Mouse (Mus musculus) lung, postnatal 4 days (tissue): ENCODE measurements at regions not wholly inside any gene's neighbourhood (a gene's known extent, or its start where the extent isn't known, plus 50 kb on each side); places are given as distances from the start of the nearest gene placed in this dataset.
A peak's percentile ranks its signal among the peaks of the same experiment; 100 is the strongest.

Source experiments
- DNase-seq, 2 experiments: peaks; one replicate each; pipeline ENCODE4 v3.0.0; 2021

GRCm38 (mm10) chr10:68842023-68842735 is 118.7 kb downstream of the Tmem26 start:
- DNase-seq: peak; percentile 50 to 52

GRCm38 (mm10) chr10:68844066-68844465 is 120.6 kb downstream of the Tmem26 start:
- no peak for DNase-seq

- no peak for DNase-seq
These were observed 121.2 kb downstream of the Tmem26 start for GRCm38 (mm10) chr10:68844596-68844995.

- DNase-seq: no peak
These were observed 127.7 kb downstream of the Tmem26 start for GRCm38 (mm10) chr10:68851153-68851552.

- DNase-seq: no peak
These were observed 132.8 kb downstream of the Tmem26 start for GRCm38 (mm10) chr10:68855934-68856891.

- no peak for DNase-seq
These were observed 141.3 kb downstream of the Tmem26 start for GRCm38 (mm10) chr10:68864606-68865378.

GRCm38 (mm10) chr10:68865776-68866175 is 142.3 kb downstream of the Tmem26 start:
- DNase-seq: no peak

- no peak for DNase-seq
These were observed 143.9 kb downstream of the Tmem26 start for GRCm38 (mm10) chr10:68867361-68867760.

- no peak for DNase-seq
These were observed 148.7 kb downstream of the Tmem26 start for GRCm38 (mm10) chr10:68872102-68872501.

- no peak for DNase-seq
These were observed 152.2 kb downstream of the Tmem26 start for GRCm38 (mm10) chr10:68875641-68876040.

GRCm38 (mm10) chr10:68893100-68893841 is 169.8 kb downstream of the Tmem26 start:
- peak; percentile 31 to 70 for DNase-seq

- DNase-seq: no peak
These were observed 170.7 kb downstream of the Tmem26 start for GRCm38 (mm10) chr10:68894121-68894520.

GRCm38 (mm10) chr10:68897524-68897923 is 174.1 kb downstream of the Tmem26 start:
- DNase-seq: peak; percentile 10 to 31

GRCm38 (mm10) chr10:68901168-68901567 is 177.7 kb downstream of the Tmem26 start:
- no peak for DNase-seq

GRCm38 (mm10) chr10:68902670-68903069 is 179.2 kb downstream of the Tmem26 start:
- DNase-seq: peak in 1 of 2 experiments; percentile 36

GRCm38 (mm10) chr10:68904337-68904736 is 180.9 kb downstream of the Tmem26 start:
- DNase-seq: no peak

- peak in 1 of 2 experiments; percentile 75 for DNase-seq
These were observed 184.8 kb downstream of the Tmem26 start for GRCm38 (mm10) chr10:68908236-68908635.

- no peak for DNase-seq
These were observed 185.6 kb downstream of the Tmem26 start for GRCm38 (mm10) chr10:68909018-68909417.

- DNase-seq: no peak
These were observed 192.7 kb downstream of the Tmem26 start for GRCm38 (mm10) chr10:68916147-68916546.

GRCm38 (mm10) chr10:68935843-68936242 is 212.4 kb downstream of the Tmem26 start:
- DNase-seq: no peak

GRCm38 (mm10) chr10:68943239-68943638 is 208.0 kb upstream of the Rhobtb1 start:
- no peak for DNase-seq

GRCm38 (mm10) chr10:68956539-68956938 is 194.7 kb upstream of the Rhobtb1 start:
- no peak for DNase-seq
